Mouse (Mus musculus): ENCODE measurements at regions not wholly inside any gene's neighbourhood (a gene's known extent, or its start where the extent isn't known, plus 50 kb on each side); places are given as distances from the start of the nearest gene placed in this dataset.
A peak's percentile ranks its signal among the peaks of the same experiment; 100 is the strongest.

DNA sequence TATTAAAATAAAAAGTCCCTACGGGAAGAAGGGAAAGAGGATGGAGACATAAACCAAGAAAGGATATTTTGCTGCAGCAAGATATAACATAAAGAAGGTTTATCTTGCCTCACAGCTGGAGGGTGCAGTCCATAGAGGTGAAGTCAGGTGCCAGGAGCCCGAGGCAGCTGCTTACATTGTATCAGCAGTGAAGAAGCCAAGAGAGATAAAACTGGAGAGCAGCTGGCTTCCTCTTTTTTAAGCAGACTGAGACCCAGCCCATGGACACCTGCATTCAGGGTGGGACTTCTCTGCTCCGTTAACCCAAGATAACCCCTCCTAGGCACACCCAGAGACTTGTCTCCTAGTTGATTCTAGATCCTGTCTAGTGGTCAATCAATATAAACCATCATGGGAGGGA lies 147.6 kb downstream of the Ttc8 start:
- H3K4me3 ChIP-seq (replicated peaks): no peak overlapping the region
- 67% methylated on average over 3 of the region's 3 CpGs for WGBS
- H3K27ac ChIP-seq: no peak overlapping the region
- no peaks in the 10 kb centered on the region for H3K27me3 ChIP-seq
- H3K9ac ChIP-seq: no peak overlapping the region
- no peak for ATAC-seq (replicated peaks; ENCODE audit: low FRiP score)
- no peaks in the 10 kb centered on the region for H3K9me3 ChIP-seq (replicated peaks)
- 0 out of 2 replicates have a peak, but pooled peaks cover 4% of the 10 kb centered on the region for H3K4me1 ChIP-seq
- H3K36me3 ChIP-seq: no peaks in the 10 kb centered on the region
- H3K4me2 ChIP-seq: no peak overlapping the region

DNA sequence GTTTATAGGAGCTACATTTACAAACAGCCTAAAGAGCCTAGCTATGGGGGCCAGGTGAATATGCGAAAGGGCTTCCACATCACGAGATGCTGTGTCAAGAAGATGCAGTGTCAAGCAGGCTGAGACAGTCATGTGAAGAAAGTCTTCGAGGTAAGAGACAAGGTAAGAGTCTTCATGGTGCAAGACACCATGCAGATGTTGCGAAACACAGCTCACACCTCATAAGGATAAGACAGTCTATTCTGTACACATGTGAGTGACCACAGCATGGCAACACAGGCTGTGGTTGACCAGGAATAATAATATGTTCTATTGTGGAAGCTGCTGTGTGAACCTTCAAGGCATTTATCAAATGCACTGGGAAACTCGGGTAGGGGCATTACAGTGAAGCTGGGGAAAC lies 153.4 kb downstream of the Ttc8 start:
- no peaks in the 10 kb centered on the region for H3K27me3 ChIP-seq
- H3K9me3 ChIP-seq (replicated peaks): no peaks in the 10 kb centered on the region
- no peak overlapping the region for H3K4me2 ChIP-seq
- no peak overlapping the region for H3K9ac ChIP-seq
- 0 out of 2 replicates have a peak, but pooled peaks cover 6% of the 10 kb centered on the region for H3K4me1 ChIP-seq
- H3K36me3 ChIP-seq: no peaks in the 10 kb centered on the region
- 83% methylated on average over 5 of the region's 5 CpGs for WGBS
- H3K4me3 ChIP-seq (replicated peaks): no peak overlapping the region
- no peak overlapping the region for H3K27ac ChIP-seq
- no peak for ATAC-seq (replicated peaks; ENCODE audit: low FRiP score)

DNA sequence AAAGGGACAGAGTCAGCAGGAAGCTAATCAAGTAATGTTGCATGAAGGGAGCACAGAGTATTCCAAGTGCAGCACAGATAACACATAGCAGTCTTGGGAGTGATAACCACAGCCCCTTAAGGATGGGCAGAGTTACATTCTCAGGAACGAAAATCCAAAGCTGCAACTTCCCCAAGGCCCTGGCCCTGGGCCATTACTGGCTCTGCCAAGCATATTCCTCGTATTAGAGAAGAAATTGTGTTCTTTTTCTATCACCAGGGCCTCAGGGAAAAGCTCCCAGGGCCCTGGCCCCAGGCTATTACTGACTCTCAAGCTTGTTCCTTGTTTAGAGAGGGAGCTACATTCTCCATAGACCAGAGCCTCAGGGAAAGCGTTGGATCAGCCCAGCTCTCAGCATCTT lies 157.0 kb downstream of the Ttc8 start:
- 65% methylated on average over 3 of the region's 3 CpGs for WGBS

DNA sequence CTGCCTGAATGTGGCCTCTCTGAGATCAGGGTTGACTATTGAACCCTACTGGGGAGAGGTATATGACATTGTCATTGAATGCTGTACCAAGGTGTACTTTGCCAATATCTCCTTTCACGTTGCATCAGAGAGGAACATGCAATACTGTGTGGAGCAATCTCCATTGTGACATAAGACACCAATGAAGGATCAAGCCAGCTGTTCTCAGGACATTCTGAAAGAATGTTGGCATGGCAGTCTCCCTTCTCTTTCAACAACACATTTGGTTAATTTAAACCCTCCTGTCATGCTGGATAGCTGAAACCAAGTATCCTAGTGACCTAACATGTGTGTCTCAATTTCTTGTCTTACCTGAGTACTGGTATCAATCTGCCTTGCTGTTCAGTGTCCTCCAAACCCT lies 159.5 kb downstream of the Ttc8 start:
- no peaks in the 10 kb centered on the region for H3K36me3 ChIP-seq
- no peak overlapping the region for H3K9ac ChIP-seq
- peaks cover 20% of the 10 kb centered on the region for H3K27me3 ChIP-seq
- ATAC-seq (replicated peaks; ENCODE audit: low FRiP score): no peak
- no peak overlapping the region for H3K27ac ChIP-seq
- WGBS: 85% methylated on average over 1 of the region's 1 CpGs
- H3K4me2 ChIP-seq: no peak overlapping the region
- no peak overlapping the region for H3K4me3 ChIP-seq (replicated peaks)
- no peaks in the 10 kb centered on the region for H3K9me3 ChIP-seq (replicated peaks)
- H3K4me1 ChIP-seq: 0 out of 2 replicates have a peak, but pooled peaks cover 2% of the 10 kb centered on the region

More for the DNA sequence above, 157.0 kb downstream of the Ttc8 start:
- no peaks in the 10 kb centered on the region; the same call in 1 of the 2 replicates for H3K27me3 ChIP-seq
- no peak overlapping the region for H3K9ac ChIP-seq
- H3K9me3 ChIP-seq (replicated peaks): no peaks in the 10 kb centered on the region
- no peak overlapping the region for H3K27ac ChIP-seq
- no peak overlapping the region for H3K4me3 ChIP-seq (replicated peaks)
- H3K36me3 ChIP-seq: no peaks in the 10 kb centered on the region
- H3K4me2 ChIP-seq: no peak overlapping the region
- ATAC-seq (replicated peaks; ENCODE audit: low FRiP score): no peak
- H3K4me1 ChIP-seq: 0 out of 2 replicates have a peak, but pooled peaks cover 5% of the 10 kb centered on the region

DNA sequence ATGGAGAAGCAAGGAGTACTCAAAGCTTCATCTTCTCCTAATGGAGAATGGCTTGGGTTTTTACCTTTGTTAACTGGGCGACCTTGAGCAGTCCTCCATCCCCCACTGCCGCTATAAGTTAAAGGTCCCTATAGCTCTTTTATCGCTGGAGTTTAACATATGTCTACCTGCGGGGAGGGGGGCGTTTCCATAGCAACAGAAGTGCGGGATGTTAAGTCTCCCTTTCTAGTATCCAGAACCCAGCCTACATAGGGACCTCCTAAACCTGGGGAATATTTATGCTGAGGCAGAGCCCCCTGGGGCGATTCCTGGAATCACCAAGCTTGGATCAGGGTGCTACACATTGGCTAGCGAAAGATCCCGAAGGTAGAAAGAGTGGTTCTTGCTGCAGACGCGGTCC lies 163.2 kb downstream of the Ttc8 start:
- H3K4me3 ChIP-seq (replicated peaks): no peak overlapping the region
- 0 out of 2 replicates have a peak, but pooled peaks have one; percentile 35 for ATAC-seq (replicated peaks; ENCODE audit: low FRiP score)
- peaks cover 45% of the 10 kb centered on the region for H3K27me3 ChIP-seq
- WGBS: 45% methylated on average over 11 of the region's 11 CpGs
- no peak overlapping the region for H3K4me2 ChIP-seq
- no peak overlapping the region for H3K9ac ChIP-seq
- no peaks in the 10 kb centered on the region for H3K9me3 ChIP-seq (replicated peaks)
- H3K27ac ChIP-seq: no peak overlapping the region
- H3K4me1 ChIP-seq: no peaks in the 10 kb centered on the region
- no peaks in the 10 kb centered on the region for H3K36me3 ChIP-seq

DNA sequence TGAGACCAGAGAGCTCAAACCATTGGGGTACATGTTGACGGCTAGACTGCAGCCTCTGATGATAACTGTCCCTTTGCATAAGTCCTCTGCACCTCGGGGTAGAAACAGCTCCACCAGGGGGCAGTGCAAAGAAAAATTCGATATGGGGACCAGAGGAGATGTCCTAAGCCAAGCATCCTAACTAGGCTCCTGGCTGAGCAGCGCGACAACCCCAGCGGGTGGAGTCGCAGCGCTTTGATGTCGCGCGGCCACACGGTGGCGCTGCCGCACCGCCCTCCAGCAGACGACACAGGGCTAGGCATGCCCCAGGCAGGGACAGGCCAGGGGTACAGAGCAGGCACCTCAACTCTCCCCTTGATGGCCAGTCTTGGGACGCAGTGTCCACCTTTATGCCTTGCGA lies 163.8 kb downstream of the Ttc8 start:
- Histone ChIP-seq H3K4me3 (replicated peaks) (no peak overlapping the region), H3K4me2 (no peak overlapping the region), H3K27ac (no peak overlapping the region), H3K9ac (no peak overlapping the region), H3K4me1 (no peaks in the 10 kb centered on the region), H3K9me3 (replicated peaks) (no peaks in the 10 kb centered on the region), H3K27me3 (peaks cover 51% of the 10 kb centered on the region), H3K36me3 (no peaks in the 10 kb centered on the region)
- peak; percentile 93 for ATAC-seq (replicated peaks; ENCODE audit: low FRiP score)
- WGBS: 5% methylated on average over 18 of the region's 18 CpGs

DNA sequence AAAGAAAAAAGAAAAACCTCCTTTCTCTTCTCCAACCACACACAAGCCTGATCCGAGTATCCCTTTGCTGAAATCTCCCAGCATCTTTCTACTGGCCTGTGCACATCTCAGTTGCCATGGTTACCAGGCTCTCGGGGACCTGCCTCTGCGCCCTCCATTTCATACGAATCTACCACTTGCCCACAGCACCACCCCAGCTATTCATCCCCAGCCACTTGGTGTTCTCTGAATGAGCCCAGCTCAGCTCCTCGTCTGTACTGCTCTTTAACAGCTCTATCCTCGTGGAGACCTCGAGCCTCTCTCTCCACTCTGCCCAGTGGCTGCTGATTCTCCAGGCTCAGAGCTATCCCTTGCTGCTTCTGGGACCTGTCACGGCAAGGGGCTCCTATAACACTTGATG lies 166.9 kb downstream of the Ttc8 start:
- Histone ChIP-seq H3K9me3 (replicated peaks) (no peaks in the 10 kb centered on the region), H3K4me1 (no peaks in the 10 kb centered on the region), H3K27me3 (peaks cover 79% of the 10 kb centered on the region), H3K9ac (no peak overlapping the region), H3K36me3 (no peaks in the 10 kb centered on the region), H3K4me2 (no peak overlapping the region), H3K4me3 (replicated peaks) (no peak overlapping the region), H3K27ac (no peak overlapping the region)
- no peak for ATAC-seq (replicated peaks; ENCODE audit: low FRiP score)
- WGBS: 38% methylated on average over 8 of the region's 8 CpGs

DNA sequence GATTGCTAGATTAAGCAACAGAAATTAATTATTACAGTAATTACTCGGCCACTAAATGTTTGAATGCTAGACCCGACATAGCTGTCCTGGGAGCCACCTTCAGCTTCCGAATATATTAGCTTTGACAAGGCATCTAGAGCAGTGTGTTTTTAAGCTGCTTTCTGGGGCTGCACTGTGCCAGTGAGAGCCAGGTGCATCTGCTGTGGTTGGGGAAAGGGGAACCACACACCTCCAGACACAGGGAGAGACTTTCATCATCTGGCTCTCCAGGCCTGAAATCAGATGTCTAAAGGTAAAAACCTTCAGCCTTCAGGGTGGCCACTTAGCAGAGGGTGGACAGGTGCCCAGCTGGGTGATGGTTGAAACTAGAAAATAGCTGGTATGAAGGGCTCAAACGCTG lies 171.4 kb downstream of the Ttc8 start:
- no peak for ATAC-seq (replicated peaks; ENCODE audit: low FRiP score)
- H3K9me3 ChIP-seq (replicated peaks): no peaks in the 10 kb centered on the region

DNA sequence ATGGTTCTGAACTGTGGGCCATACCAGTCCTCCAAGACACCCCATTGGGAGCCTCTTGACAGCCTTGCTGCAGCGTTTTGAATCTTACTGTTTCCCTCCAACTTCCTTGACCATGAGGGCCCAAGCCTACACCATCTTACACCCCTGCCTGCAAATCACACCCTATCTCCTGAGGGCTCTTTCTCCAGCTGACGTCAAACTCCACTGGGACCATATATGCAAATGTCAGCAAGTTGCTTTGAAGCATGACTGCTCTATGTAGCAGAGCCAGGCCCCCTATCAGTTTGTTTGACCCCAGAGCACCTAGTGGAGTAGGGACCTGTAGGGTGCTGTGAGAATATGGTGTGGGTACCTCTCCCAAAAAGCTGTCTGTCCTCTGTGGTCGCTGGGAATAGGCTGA lies 172.8 kb downstream of the Ttc8 start:
- no peak overlapping the region for H3K9ac ChIP-seq
- no peak for ATAC-seq (replicated peaks; ENCODE audit: low FRiP score)
- WGBS: 62% methylated on average over 3 of the region's 3 CpGs
- H3K9me3 ChIP-seq (replicated peaks): no peaks in the 10 kb centered on the region
- no peak overlapping the region for H3K4me3 ChIP-seq (replicated peaks)
- no peak overlapping the region for H3K27ac ChIP-seq
- no peak overlapping the region for H3K4me2 ChIP-seq
- no peaks in the 10 kb centered on the region for H3K4me1 ChIP-seq
- H3K36me3 ChIP-seq: no peaks in the 10 kb centered on the region
- H3K27me3 ChIP-seq: peaks cover 72% of the 10 kb centered on the region

More for the DNA sequence above, 171.4 kb downstream of the Ttc8 start:
- Histone ChIP-seq H3K4me2 (no peak overlapping the region), H3K36me3 (no peaks in the 10 kb centered on the region), H3K27me3 (peaks cover 74% of the 10 kb centered on the region), H3K27ac (no peak overlapping the region), H3K4me3 (replicated peaks) (no peak overlapping the region), H3K9ac (no peak overlapping the region), H3K4me1 (no peaks in the 10 kb centered on the region)
- WGBS: 66% methylated on average over 4 of the region's 4 CpGs

DNA sequence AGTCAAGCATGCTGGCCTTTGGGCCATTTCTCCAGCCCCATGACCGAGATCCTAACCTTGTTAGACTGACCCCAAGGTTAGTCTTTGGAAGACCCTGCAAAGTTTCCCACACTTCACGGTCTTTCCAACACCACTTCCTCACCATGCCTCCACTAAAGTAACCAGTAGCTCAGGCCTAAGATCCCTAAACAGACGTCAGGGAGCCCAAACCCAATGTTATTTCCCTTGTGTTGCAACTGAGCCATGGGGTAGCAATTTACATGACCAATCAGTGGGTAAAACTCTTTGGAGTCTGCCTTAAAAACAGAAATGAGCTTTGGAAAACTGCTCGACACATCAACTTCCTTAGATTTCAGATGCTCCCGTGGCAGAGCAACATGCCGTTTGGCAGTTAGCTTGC lies 173.6 kb downstream of the Ttc8 start:
- Histone ChIP-seq H3K27ac (no peak overlapping the region), H3K4me2 (no peak overlapping the region), H3K27me3 (peaks cover 70% of the 10 kb centered on the region), H3K9ac (no peak overlapping the region), H3K36me3 (no peaks in the 10 kb centered on the region), H3K4me3 (replicated peaks) (no peak overlapping the region), H3K9me3 (replicated peaks) (no peaks in the 10 kb centered on the region), H3K4me1 (no peaks in the 10 kb centered on the region)
- ATAC-seq (replicated peaks; ENCODE audit: low FRiP score): no peak
- WGBS: 85% methylated on average over 6 of the region's 6 CpGs

DNA sequence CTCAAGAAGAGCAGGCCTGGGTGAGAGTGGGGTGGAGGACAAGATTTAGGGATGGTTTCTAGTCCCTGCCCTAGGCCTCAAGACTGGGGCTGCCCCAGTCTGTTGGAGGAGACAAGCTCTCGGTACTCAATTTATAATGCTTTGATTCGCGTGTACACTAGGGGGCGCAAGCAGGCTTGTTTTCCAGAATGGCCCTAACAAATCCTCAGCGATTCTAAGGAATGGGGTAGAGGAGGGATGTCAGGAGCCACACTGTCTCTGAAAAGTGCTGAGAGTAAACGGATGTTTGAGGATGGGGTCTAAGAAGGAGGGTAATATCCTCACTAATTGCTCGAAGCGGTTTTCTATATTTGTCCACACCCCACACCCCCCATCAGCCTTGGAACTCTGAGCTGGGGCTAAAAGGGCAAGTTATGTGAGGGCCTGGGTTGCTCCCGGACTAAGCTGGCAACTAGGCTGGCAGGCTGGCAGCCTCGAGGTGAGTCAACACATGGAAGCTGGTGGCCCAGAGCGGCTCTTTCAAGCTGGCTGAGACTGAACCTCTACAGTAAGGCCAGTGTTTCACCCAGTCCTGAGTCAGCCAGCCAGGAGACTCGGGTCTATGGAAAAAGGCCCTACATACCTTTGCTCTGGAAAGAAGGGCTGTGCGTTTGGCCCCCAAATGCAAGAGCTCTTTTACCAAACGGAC lies 176.7 kb downstream of the Ttc8 start:
- Histone ChIP-seq H3K9ac (no peak overlapping the region), H3K27ac (peak overlapping the region; percentile 65; the same call in 1 of the 2 replicates), H3K9me3 (replicated peaks) (no peaks in the 10 kb centered on the region), H3K36me3 (no peaks in the 10 kb centered on the region), H3K4me2 (no peak overlapping the region), H3K4me1 (no peaks in the 10 kb centered on the region), H3K4me3 (replicated peaks) (no peak overlapping the region), H3K27me3 (peaks cover 52% of the 10 kb centered on the region)
- peak; percentile 56; the same call in 1 of the 2 replicates for ATAC-seq (replicated peaks; ENCODE audit: low FRiP score)
- WGBS: 37% methylated on average over 14 of the region's 14 CpGs

- no peaks in the 10 kb centered on the region for H3K4me1 ChIP-seq
- H3K9ac ChIP-seq: no peak overlapping the region
- WGBS: 77% methylated on average over 17 of the region's 17 CpGs
- no peak overlapping the region for H3K4me2 ChIP-seq
- peak; percentile 15; the same call in 1 of the 2 replicates for ATAC-seq (replicated peaks; ENCODE audit: low FRiP score)
- no peaks in the 10 kb centered on the region for H3K36me3 ChIP-seq
- no peak overlapping the region for H3K4me3 ChIP-seq (replicated peaks)
- H3K27ac ChIP-seq: 0 out of 2 replicates have a peak overlapping the region, but pooled peaks have one; percentile 65
- H3K9me3 ChIP-seq (replicated peaks): no peaks in the 10 kb centered on the region
- H3K27me3 ChIP-seq: peaks cover 50% of the 10 kb centered on the region
These were observed 177.3 kb downstream of the Ttc8 start for GRCm38 (mm10) chr12:99097618-99098066.

DNA sequence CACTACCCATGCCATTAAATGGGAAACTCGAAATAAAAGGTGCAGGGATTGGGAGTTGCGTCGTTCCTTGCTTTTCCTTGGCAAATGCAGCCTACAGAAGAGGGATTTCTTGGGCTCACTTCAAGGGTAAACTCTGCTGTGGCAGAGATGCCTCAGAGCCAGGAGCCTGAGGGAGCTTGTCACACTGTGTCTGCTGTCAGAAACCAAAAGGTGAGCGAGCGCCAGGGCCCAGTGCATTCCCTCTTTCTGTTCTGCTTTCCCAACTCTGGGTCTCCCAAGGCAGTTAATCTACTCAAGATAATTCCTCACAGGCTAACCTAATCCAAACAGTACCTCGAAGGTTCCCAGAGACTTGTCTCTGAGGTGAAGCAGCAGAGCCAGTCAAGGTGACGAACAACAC lies 179.5 kb downstream of the Ttc8 start:
- Histone ChIP-seq H3K9ac (no peak overlapping the region), H3K36me3 (no peaks in the 10 kb centered on the region), H3K9me3 (replicated peaks) (no peaks in the 10 kb centered on the region), H3K4me1 (no peaks in the 10 kb centered on the region), H3K4me3 (replicated peaks) (no peak overlapping the region), H3K27me3 (peaks cover 43% of the 10 kb centered on the region), H3K27ac (no peak overlapping the region), H3K4me2 (no peak overlapping the region)
- ATAC-seq (replicated peaks; ENCODE audit: low FRiP score): no peak
- 72% methylated on average over 7 of the region's 7 CpGs for WGBS

All from kidney, embryonic 15.5 days (tissue).